Mouse (Mus musculus): ENCODE data around the gene Tspoap1. TPM values are rescaled to one million over a fixed set of nuclear protein-coding genes. Genes with fewer than 3 reads are reported as not detected.

The Tspoap1 gene
- total and polyA plus RNA-seq, 2 experiments = 0.09 to 0.37 TPM

GRCm38 (mm10) chr11:87758957-87759608 lies 1.3 kb upstream of the Tspoap1 start:
- H3K4me3 ChIP-seq (ENCODE audit: insufficient read depth, low read depth, low read length) = no peak overlapping the region
- 0 out of 2 replicates have a peak, but pooled peaks cover 3% of the 10 kb centered on the region for H3K79me2 ChIP-seq (ENCODE audit: control insufficient read depth, insufficient read depth, low read length)
- H3K9ac ChIP-seq (ENCODE audit: low read depth, low read length) = no peak overlapping the region
- DNase-seq (ENCODE audit: extremely low read depth, low read depth, low spot score) = no peak
- peaks cover 7% of the 10 kb centered on the region; the same call in 1 of the 2 replicates for H3K4me1 ChIP-seq (ENCODE audit: control insufficient read depth, insufficient read depth, low read length)
- TF ChIP-seq CTCF (IDR thresholded peaks at IDR 0.05; ENCODE audit: low read depth, low read length) (no peak), POLR2A (IDR thresholded peaks at IDR 0.05; ENCODE audit: extremely low read depth, insufficient read depth, low read length) (no peak)
- H3K36me3 ChIP-seq (ENCODE audit: control insufficient read depth, insufficient read depth, low read length) = no peaks in the 10 kb centered on the region
- 79% methylated on average over 4 of the region's 4 CpGs for WGBS
- no peak overlapping the region for H3K27ac ChIP-seq (replicated peaks; ENCODE audit: insufficient read depth, low read depth, low read length)
- H3K27me3 ChIP-seq (ENCODE audit: control insufficient read depth, insufficient read depth, low read length) = peaks cover 5% of the 10 kb centered on the region

- no peak for DNase-seq (ENCODE audit: extremely low read depth, low read depth, low spot score)
- Histone ChIP-seq H3K36me3 (ENCODE audit: control insufficient read depth, insufficient read depth, low read length) (no peaks in the 10 kb centered on the region), H3K27me3 (ENCODE audit: control insufficient read depth, insufficient read depth, low read length) (peaks cover 10% of the 10 kb centered on the region), H3K4me3 (ENCODE audit: insufficient read depth, low read depth, low read length) (no peak overlapping the region), H3K79me2 (ENCODE audit: control insufficient read depth, insufficient read depth, low read length) (0 out of 2 replicates have a peak, but pooled peaks cover 3% of the 10 kb centered on the region), H3K27ac (replicated peaks; ENCODE audit: insufficient read depth, low read depth, low read length) (no peak overlapping the region), H3K9ac (ENCODE audit: low read depth, low read length) (no peak overlapping the region), H3K4me1 (ENCODE audit: control insufficient read depth, insufficient read depth, low read length) (peaks cover 7% of the 10 kb centered on the region; the same call in 1 of the 2 replicates)
- TF ChIP-seq CTCF (IDR thresholded peaks at IDR 0.05; ENCODE audit: low read depth, low read length) = peak; percentile 11; the same call in 1 of the 2 replicates
- no peak for TF ChIP-seq POLR2A (IDR thresholded peaks at IDR 0.05; ENCODE audit: extremely low read depth, insufficient read depth, low read length)
- 10% methylated on average over 3 of the region's 3 CpGs for WGBS
Observed at GRCm38 (mm10) chr11:87759609-87760005, 734 bp upstream of the Tspoap1 start.

- Histone ChIP-seq H3K36me3 (ENCODE audit: control insufficient read depth, insufficient read depth, low read length) (no peaks in the 10 kb centered on the region), H3K27me3 (ENCODE audit: control insufficient read depth, insufficient read depth, low read length) (peaks cover 12% of the 10 kb centered on the region), H3K4me3 (ENCODE audit: insufficient read depth, low read depth, low read length) (no peak overlapping the region), H3K9ac (ENCODE audit: low read depth, low read length) (no peak overlapping the region), H3K27ac (replicated peaks; ENCODE audit: insufficient read depth, low read depth, low read length) (no peak overlapping the region), H3K79me2 (ENCODE audit: control insufficient read depth, insufficient read depth, low read length) (0 out of 2 replicates have a peak, but pooled peaks cover 3% of the 10 kb centered on the region), H3K4me1 (ENCODE audit: control insufficient read depth, insufficient read depth, low read length) (peaks cover 7% of the 10 kb centered on the region; the same call in 1 of the 2 replicates)
- TF ChIP-seq POLR2A (IDR thresholded peaks at IDR 0.05; ENCODE audit: extremely low read depth, insufficient read depth, low read length) (no peak), CTCF (IDR thresholded peaks at IDR 0.05; ENCODE audit: low read depth, low read length) (no peak)
- WGBS = 67% methylated on average over 11 of the region's 11 CpGs
- no peak for DNase-seq (ENCODE audit: extremely low read depth, low read depth, low spot score)
Observed at GRCm38 (mm10) chr11:87761181-87761721, 910 bp downstream of the Tspoap1 start.

GRCm38 (mm10) chr11:87761806-87762701 lies 1.7 kb downstream of the Tspoap1 start:
- WGBS = 80% methylated on average over 14 of the region's 14 CpGs
- H3K4me1 ChIP-seq (ENCODE audit: control insufficient read depth, insufficient read depth, low read length) = peaks cover 7% of the 10 kb centered on the region; the same call in 1 of the 2 replicates

GRCm38 (mm10) chr11:87762702-87763385 lies 2.5 kb downstream of the Tspoap1 start:
- peaks cover 7% of the 10 kb centered on the region; the same call in 1 of the 2 replicates for H3K4me1 ChIP-seq (ENCODE audit: control insufficient read depth, insufficient read depth, low read length)
- peaks cover 12% of the 10 kb centered on the region for H3K27me3 ChIP-seq (ENCODE audit: control insufficient read depth, insufficient read depth, low read length)
- no peaks in the 10 kb centered on the region for H3K79me2 ChIP-seq (ENCODE audit: control insufficient read depth, insufficient read depth, low read length)
- TF ChIP-seq CTCF (IDR thresholded peaks at IDR 0.05; ENCODE audit: low read depth, low read length) = no peak
- H3K36me3 ChIP-seq (ENCODE audit: control insufficient read depth, insufficient read depth, low read length) = no peaks in the 10 kb centered on the region
- WGBS = 61% methylated on average over 12 of the region's 12 CpGs
- no peak overlapping the region for H3K27ac ChIP-seq (replicated peaks; ENCODE audit: insufficient read depth, low read depth, low read length)
- H3K4me3 ChIP-seq (ENCODE audit: insufficient read depth, low read depth, low read length) = no peak overlapping the region
- no peak for DNase-seq (ENCODE audit: extremely low read depth, low read depth, low spot score)
- no peak overlapping the region for H3K9ac ChIP-seq (ENCODE audit: low read depth, low read length)

More at GRCm38 (mm10) chr11:87761806-87762701, 1.7 kb downstream of the Tspoap1 start:
- TF ChIP-seq CTCF (IDR thresholded peaks at IDR 0.05; ENCODE audit: low read depth, low read length) = no peak
- TF ChIP-seq POLR2A (IDR thresholded peaks at IDR 0.05; ENCODE audit: extremely low read depth, insufficient read depth, low read length) = no peak
- no peaks in the 10 kb centered on the region for H3K79me2 ChIP-seq (ENCODE audit: control insufficient read depth, insufficient read depth, low read length)
- no peak overlapping the region for H3K27ac ChIP-seq (replicated peaks; ENCODE audit: insufficient read depth, low read depth, low read length)
- H3K4me3 ChIP-seq (ENCODE audit: insufficient read depth, low read depth, low read length) = no peak overlapping the region
- H3K27me3 ChIP-seq (ENCODE audit: control insufficient read depth, insufficient read depth, low read length) = peaks cover 12% of the 10 kb centered on the region
- no peak overlapping the region for H3K9ac ChIP-seq (ENCODE audit: low read depth, low read length)
- H3K36me3 ChIP-seq (ENCODE audit: control insufficient read depth, insufficient read depth, low read length) = no peaks in the 10 kb centered on the region
- DNase-seq (ENCODE audit: extremely low read depth, low read depth, low spot score) = no peak
